Mouse (Mus musculus) layer of hippocampus, postnatal 36 days (tissue): ENCODE data around the gene Rps6ka2. TPM values are rescaled to one million over a fixed set of nuclear protein-coding genes. Genes with fewer than 3 reads are reported as not detected.

Experiments
- total RNA-seq, 2 experiments: library from RNA; stranded (reverse); gene quantifications; 2 replicates each; pipeline ENCODE4 v1.2.3; 2021

The Rps6ka2 gene
- total RNA-seq, 2 experiments from 2014 or later = 30.5 to 38.3 TPM

Other genes with a start within 250 kb of the Rps6ka2 start
- 10 to 100 TPM; 29.8 TPM for gene Rsph3b, start 221.4 kb upstream of the Rps6ka2 start, total RNA-seq
- gene Tagap1, start 209.0 kb upstream of the Rps6ka2 start, total RNA-seq = 10 to 100 TPM; 24.8 to 24.9 TPM
- 10 to 100 TPM; 37.0 to 38.8 TPM for gene Rnaset2b, start 199.5 kb upstream of the Rps6ka2 start, total RNA-seq
- gene Gm49721, start 191.2 kb upstream of the Rps6ka2 start, total RNA-seq = under 1 TPM in 1 of 2 experiments, not detected in 1; 0.22 TPM
- gene Gm1604a, start 144.5 kb upstream of the Rps6ka2 start, total RNA-seq = 1 to 10 TPM; 1.5 to 1.8 TPM
- gene Tcp10a, start 154.5 kb downstream of the Rps6ka2 start, total RNA-seq = under 1 TPM in 1 of 2 experiments, not detected in 1; 0.23 TPM
- not detected for gene Ttll2, start 182.6 kb downstream of the Rps6ka2 start, total RNA-seq
- gene Gm49630, start 201.9 kb downstream of the Rps6ka2 start, total RNA-seq = not detected
- not detected for gene Unc93a2, start 215.3 kb downstream of the Rps6ka2 start, total RNA-seq